Mouse (Mus musculus): Measurements from ENCODE around the gene Acin1. TPM values are rescaled to one million over a fixed set of nuclear protein-coding genes. Genes with fewer than 3 reads are reported as not detected.

Acin1 gene
- polyA plus RNA-seq, 1 experiment from 2014 or later = 150 TPM

GRCm38 (mm10) chr14:54685471-54685870 is 1.3 kb downstream of the Acin1 start:
- ATAC-seq = no peak
- H3K36me3 ChIP-seq (ENCODE audit: control insufficient read depth, insufficient read depth) = peaks cover 11% of the 10 kb centered on the region; the same call in 1 of the 2 replicates

GRCm38 (mm10) chr14:54682396-54682795 is 4.3 kb downstream of the Acin1 start:
- Histone ChIP-seq H3K36me3 (ENCODE audit: control insufficient read depth, insufficient read depth) (peaks cover 11% of the 10 kb centered on the region), H3K27ac (ENCODE audit: low read length) (no peak overlapping the region), H3K4me3 (replicated peaks; ENCODE audit: low read length) (no peak overlapping the region), H3K9me3 (ENCODE audit: control insufficient read depth, low read length) (no peaks in the 10 kb centered on the region), H3K4me1 (replicated peaks; ENCODE audit: control insufficient read depth, insufficient read depth, low read length) (peaks cover 16% of the 10 kb centered on the region), H3K4me2 (ENCODE audit: low read length) (no peak overlapping the region), H3K27me3 (replicated peaks; ENCODE audit: control insufficient read depth, insufficient read depth, low read length) (no peaks in the 10 kb centered on the region), H3K9ac (replicated peaks; ENCODE audit: low read depth, low read length) (no peak overlapping the region)
- ATAC-seq = no peak
- WGBS = 83% methylated on average over 3 of the region's 3 CpGs

More at GRCm38 (mm10) chr14:54685471-54685870, 1.3 kb downstream of the Acin1 start:
- H3K27me3 ChIP-seq (replicated peaks; ENCODE audit: control insufficient read depth, insufficient read depth, low read length) = no peaks in the 10 kb centered on the region
- H3K4me2 ChIP-seq (ENCODE audit: low read length) = peak overlapping the region; percentile 92
- H3K27ac ChIP-seq (ENCODE audit: low read length) = no peak overlapping the region
- 12% methylated on average over 8 of the region's 8 CpGs for WGBS
- no peaks in the 10 kb centered on the region for H3K9me3 ChIP-seq (ENCODE audit: control insufficient read depth, low read length)
- H3K4me3 ChIP-seq (replicated peaks; ENCODE audit: low read length) = peak overlapping the region; percentile 92
- H3K4me1 ChIP-seq (replicated peaks; ENCODE audit: control insufficient read depth, insufficient read depth, low read length) = peaks cover 29% of the 10 kb centered on the region
- peak overlapping the region; percentile 90 for H3K9ac ChIP-seq (replicated peaks; ENCODE audit: low read depth, low read length)

- Histone ChIP-seq H3K9me3 (ENCODE audit: control insufficient read depth, low read length) (no peaks in the 10 kb centered on the region), H3K4me3 (replicated peaks; ENCODE audit: low read length) (no peak overlapping the region), H3K9ac (replicated peaks; ENCODE audit: low read depth, low read length) (no peak overlapping the region), H3K4me2 (ENCODE audit: low read length) (no peak overlapping the region), H3K36me3 (ENCODE audit: control insufficient read depth, insufficient read depth) (peaks cover 17% of the 10 kb centered on the region), H3K27ac (ENCODE audit: low read length) (no peak overlapping the region), H3K4me1 (replicated peaks; ENCODE audit: control insufficient read depth, insufficient read depth, low read length) (0 out of 2 replicates have a peak, but pooled peaks cover 2% of the 10 kb centered on the region), H3K27me3 (replicated peaks; ENCODE audit: control insufficient read depth, insufficient read depth, low read length) (no peaks in the 10 kb centered on the region)
- no peak for ATAC-seq
- 89% methylated on average over 16 of the region's 16 CpGs for WGBS
Measured at GRCm38 (mm10) chr14:54678657-54679304, 8.0 kb downstream of the Acin1 start.

GRCm38 (mm10) chr14:54676290-54676689 is 10.4 kb downstream of the Acin1 start:
- H3K36me3 ChIP-seq (ENCODE audit: control insufficient read depth, insufficient read depth) = peaks cover 24% of the 10 kb centered on the region

GRCm38 (mm10) chr14:54674317-54674716 is 12.4 kb downstream of the Acin1 start:
- no peak overlapping the region for H3K9ac ChIP-seq (replicated peaks; ENCODE audit: low read depth, low read length)

More at GRCm38 (mm10) chr14:54676290-54676689, 10.4 kb downstream of the Acin1 start:
- WGBS = 84% methylated on average over 5 of the region's 5 CpGs
- no peak overlapping the region for H3K27ac ChIP-seq (ENCODE audit: low read length)
- no peak overlapping the region for H3K4me2 ChIP-seq (ENCODE audit: low read length)
- no peak for ATAC-seq
- H3K9me3 ChIP-seq (ENCODE audit: control insufficient read depth, low read length) = no peaks in the 10 kb centered on the region
- H3K4me3 ChIP-seq (replicated peaks; ENCODE audit: low read length) = no peak overlapping the region
- no peaks in the 10 kb centered on the region for H3K27me3 ChIP-seq (replicated peaks; ENCODE audit: control insufficient read depth, insufficient read depth, low read length)
- H3K9ac ChIP-seq (replicated peaks; ENCODE audit: low read depth, low read length) = no peak overlapping the region
- H3K4me1 ChIP-seq (replicated peaks; ENCODE audit: control insufficient read depth, insufficient read depth, low read length) = no peaks in the 10 kb centered on the region

GRCm38 (mm10) chr14:54669381-54669780 is 17.4 kb downstream of the Acin1 start:
- Histone ChIP-seq H3K4me1 (replicated peaks; ENCODE audit: control insufficient read depth, insufficient read depth, low read length) (no peaks in the 10 kb centered on the region), H3K4me2 (ENCODE audit: low read length) (no peak overlapping the region), H3K9me3 (ENCODE audit: control insufficient read depth, low read length) (no peaks in the 10 kb centered on the region), H3K27ac (ENCODE audit: low read length) (no peak overlapping the region), H3K27me3 (replicated peaks; ENCODE audit: control insufficient read depth, insufficient read depth, low read length) (no peaks in the 10 kb centered on the region), H3K4me3 (replicated peaks; ENCODE audit: low read length) (no peak overlapping the region), H3K9ac (replicated peaks; ENCODE audit: low read depth, low read length) (no peak overlapping the region), H3K36me3 (ENCODE audit: control insufficient read depth, insufficient read depth) (peaks cover 38% of the 10 kb centered on the region)
- WGBS = 77% methylated on average over 4 of the region's 4 CpGs
- no peak for ATAC-seq

More at GRCm38 (mm10) chr14:54674317-54674716, 12.4 kb downstream of the Acin1 start:
- Histone ChIP-seq H3K9me3 (ENCODE audit: control insufficient read depth, low read length) (no peaks in the 10 kb centered on the region), H3K27ac (ENCODE audit: low read length) (no peak overlapping the region), H3K4me1 (replicated peaks; ENCODE audit: control insufficient read depth, insufficient read depth, low read length) (no peaks in the 10 kb centered on the region), H3K36me3 (ENCODE audit: control insufficient read depth, insufficient read depth) (peaks cover 26% of the 10 kb centered on the region), H3K4me2 (ENCODE audit: low read length) (no peak overlapping the region), H3K27me3 (replicated peaks; ENCODE audit: control insufficient read depth, insufficient read depth, low read length) (no peaks in the 10 kb centered on the region), H3K4me3 (replicated peaks; ENCODE audit: low read length) (no peak overlapping the region)
- WGBS = 68% methylated on average over 2 of the region's 2 CpGs
- ATAC-seq = no peak

GRCm38 (mm10) chr14:54664477-54665222 is 22.1 kb downstream of the Acin1 start:
- Histone ChIP-seq H3K36me3 (ENCODE audit: control insufficient read depth, insufficient read depth) (peaks cover 64% of the 10 kb centered on the region), H3K4me1 (replicated peaks; ENCODE audit: control insufficient read depth, insufficient read depth, low read length) (no peaks in the 10 kb centered on the region), H3K27me3 (replicated peaks; ENCODE audit: control insufficient read depth, insufficient read depth, low read length) (no peaks in the 10 kb centered on the region), H3K4me2 (ENCODE audit: low read length) (no peak overlapping the region), H3K27ac (ENCODE audit: low read length) (no peak overlapping the region), H3K9ac (replicated peaks; ENCODE audit: low read depth, low read length) (no peak overlapping the region), H3K4me3 (replicated peaks; ENCODE audit: low read length) (no peak overlapping the region), H3K9me3 (ENCODE audit: control insufficient read depth, low read length) (no peaks in the 10 kb centered on the region)
- WGBS = 89% methylated on average over 10 of the region's 10 CpGs
- no peak for ATAC-seq

GRCm38 (mm10) chr14:54660009-54660408 is 26.7 kb downstream of the Acin1 start:
- 96% methylated on average over 2 of the region's 2 CpGs for WGBS

GRCm38 (mm10) chr14:54653496-54653895 is 33.2 kb downstream of the Acin1 start:
- peak overlapping the region; percentile 85 for H3K9ac ChIP-seq (replicated peaks; ENCODE audit: low read depth, low read length)
- peaks cover 33% of the 10 kb centered on the region for H3K36me3 ChIP-seq (ENCODE audit: control insufficient read depth, insufficient read depth)
- under 1% methylated on average over 12 of the region's 12 CpGs for WGBS
- no peaks in the 10 kb centered on the region for H3K27me3 ChIP-seq (replicated peaks; ENCODE audit: control insufficient read depth, insufficient read depth, low read length)
- ATAC-seq = peak; percentile 90
- peak overlapping the region; percentile 80 for H3K4me2 ChIP-seq (ENCODE audit: low read length)
- peak overlapping the region; percentile 90 for H3K27ac ChIP-seq (ENCODE audit: low read length)
- H3K9me3 ChIP-seq (ENCODE audit: control insufficient read depth, low read length) = no peaks in the 10 kb centered on the region
- H3K4me3 ChIP-seq (replicated peaks; ENCODE audit: low read length) = peak overlapping the region; percentile 73
- H3K4me1 ChIP-seq (replicated peaks; ENCODE audit: control insufficient read depth, insufficient read depth, low read length) = peaks cover 44% of the 10 kb centered on the region

More at GRCm38 (mm10) chr14:54660009-54660408, 26.7 kb downstream of the Acin1 start:
- Histone ChIP-seq H3K9me3 (ENCODE audit: control insufficient read depth, low read length) (no peaks in the 10 kb centered on the region), H3K36me3 (ENCODE audit: control insufficient read depth, insufficient read depth) (peaks cover 58% of the 10 kb centered on the region), H3K27me3 (replicated peaks; ENCODE audit: control insufficient read depth, insufficient read depth, low read length) (no peaks in the 10 kb centered on the region), H3K4me2 (ENCODE audit: low read length) (no peak overlapping the region), H3K9ac (replicated peaks; ENCODE audit: low read depth, low read length) (no peak overlapping the region), H3K4me3 (replicated peaks; ENCODE audit: low read length) (no peak overlapping the region), H3K27ac (ENCODE audit: low read length) (no peak overlapping the region), H3K4me1 (replicated peaks; ENCODE audit: control insufficient read depth, insufficient read depth, low read length) (no peaks in the 10 kb centered on the region)
- ATAC-seq = no peak
